Mouse (Mus musculus) MEL (cell line): ENCODE measurements around the gene Atg5. TPM values are rescaled to one million over a fixed set of nuclear protein-coding genes. Genes with fewer than 3 reads are reported as not detected.

Source experiments
- DNase-seq: peaks from one replicate; pipeline ENCODE4 v3.0.0; 2011; ENCODE audit warnings: low read depth, low spot score
- H3K27ac ChIP-seq: 2 replicates; pipeline ENCODE4 v1.5.1; 2012; ENCODE audit warnings: low read depth, mild to moderate bottlenecking, control low read depth, low read length, moderate library complexity; ENCODE audit not compliant: control insufficient read depth
- H3K27me3 ChIP-seq, 2 experiments: fragments of 150-350 bp in 1 of 2; sonication (generic) in 1 of 2; 2 replicates each; pipeline ENCODE4 v1.6.1; 2012; ENCODE audit warnings: low read length in 2 of 2, mild to moderate bottlenecking in 2 of 2, improper control_type of control experiment in 1 of 2, moderate library complexity in 1 of 2; ENCODE audit not compliant: insufficient read depth in 2 of 2, control insufficient read depth in 1 of 2
- H3K36me3 ChIP-seq, 2 experiments: 2 replicates each; pipeline ENCODE4 v1.6.1; 2012 to 2014; ENCODE audit warnings: low read length in 2 of 2, improper control_type of control experiment in 1 of 2, inconsistent platforms in 1 of 2, mild to moderate bottlenecking in 1 of 2; ENCODE audit not compliant: insufficient read depth in 2 of 2, control insufficient read depth in 1 of 2
- H3K4me1 ChIP-seq, 2 experiments: fragments of 150-350 bp in 1 of 2; sonication (generic) in 1 of 2; 2 replicates each; pipeline ENCODE4 v1.6.1; 2012; ENCODE audit warnings: low read length in 2 of 2, improper control_type of control experiment in 1 of 2, mild to moderate bottlenecking in 1 of 2; ENCODE audit not compliant: insufficient read depth in 2 of 2, control insufficient read depth in 1 of 2
- H3K4me3 ChIP-seq, 2 experiments: fragments of 150-350 bp in 1 of 2; sonication (generic) in 1 of 2; 2 replicates each; pipeline ENCODE4 v1.5.1; 2012; ENCODE audit warnings: low read depth in 2 of 2, low read length in 2 of 2, mild to moderate bottlenecking in 2 of 2, moderate library complexity in 2 of 2, control low read depth in 1 of 2, improper control_type of control experiment in 1 of 2; ENCODE audit not compliant: control insufficient read depth in 1 of 2, insufficient read depth in 1 of 2
- H3K79me2 ChIP-seq: 2 replicates; pipeline ENCODE4 v1.6.1; 2012; ENCODE audit warnings: mild to moderate bottlenecking, low read length, moderate library complexity; ENCODE audit not compliant: control insufficient read depth, poor library complexity, insufficient read depth
- H3K9ac ChIP-seq: 2 replicates; pipeline ENCODE4 v1.6.1; 2012; ENCODE audit warnings: low read depth, mild to moderate bottlenecking, control low read depth, low read length, moderate library complexity; ENCODE audit not compliant: control insufficient read depth, poor library complexity, severe bottlenecking
- H3K9me3 ChIP-seq: fragments of 150-350 bp; sonication (generic); replicated peaks from 2 replicates; pipeline ENCODE4 v1.6.1; 2012; ENCODE audit warnings: mild to moderate bottlenecking, low read length, improper control_type of control experiment, moderate library complexity; ENCODE audit not compliant: insufficient read depth
- BHLHE40 ChIP-seq: IDR thresholded peaks from 2 replicates; pipeline ENCODE4 v1.6.1; 2012; ENCODE audit warnings: low read depth, mild to moderate bottlenecking, inconsistent platforms, low read length, improper control_type of control experiment, borderline replicate concordance
- CHD2 ChIP-seq: IDR thresholded peaks from 2 replicates; pipeline ENCODE4 v1.6.1; 2011; ENCODE audit warnings: low read length, improper control_type of control experiment
- E2F4 ChIP-seq: IDR thresholded peaks from 2 replicates; pipeline ENCODE4 v1.6.1; 2011; ENCODE audit warnings: low read depth, low read length, improper control_type of control experiment, borderline replicate concordance
- ELF1 ChIP-seq: IDR thresholded peaks from 2 replicates; pipeline ENCODE4 v1.6.1; 2014; ENCODE audit warnings: low read depth, mild to moderate bottlenecking, inconsistent platforms, low read length, improper control_type of control experiment, moderate library complexity
- EP300 ChIP-seq, 2 experiments: IDR thresholded peaks; 2 replicates each; pipeline ENCODE4 v1.6.1; 2011; ENCODE audit warnings: improper control_type of control experiment in 2 of 2, low read length in 2 of 2, low read depth in 1 of 2, mild to moderate bottlenecking in 1 of 2
- GABPA ChIP-seq: IDR thresholded peaks from 2 replicates; pipeline ENCODE4 v1.6.1; 2012; ENCODE audit warnings: low read depth, mild to moderate bottlenecking, inconsistent platforms, low read length, improper control_type of control experiment, moderate library complexity
- GATA1 ChIP-seq: IDR thresholded peaks from 2 replicates; pipeline ENCODE4 v1.6.1; 2011; ENCODE audit warnings: low read depth, low read length, improper control_type of control experiment
- HCFC1 ChIP-seq: IDR thresholded peaks from 2 replicates; pipeline ENCODE4 v1.6.1; 2012; ENCODE audit warnings: low read depth, mild to moderate bottlenecking, inconsistent platforms, low read length, improper control_type of control experiment, moderate library complexity
- JUND ChIP-seq: IDR thresholded peaks from 2 replicates; pipeline ENCODE4 v1.6.1; 2011; ENCODE audit warnings: low read depth, mild to moderate bottlenecking, improper control_type of control experiment, low read length
- KAT2A ChIP-seq: conservative IDR thresholded peaks from 2 replicates; pipeline ENCODE4 v1.6.1; 2012; ENCODE audit warnings: low read depth, low read length, improper control_type of control experiment, inconsistent platforms
- MAFK ChIP-seq: IDR thresholded peaks from 2 replicates; pipeline ENCODE4 v1.6.1; 2011; ENCODE audit warnings: low read depth, mild to moderate bottlenecking, low read length, improper control_type of control experiment, borderline replicate concordance
- MAX ChIP-seq: IDR thresholded peaks from 2 replicates; pipeline ENCODE4 v1.6.1; 2011; ENCODE audit warnings: low read length, improper control_type of control experiment
- MAZ ChIP-seq: IDR thresholded peaks from 2 replicates; pipeline ENCODE4 v1.6.1; 2012; ENCODE audit warnings: low read depth, mild to moderate bottlenecking, inconsistent platforms, low read length, improper control_type of control experiment
- MEF2A ChIP-seq: IDR thresholded peaks from 2 replicates; pipeline ENCODE4 v1.6.1; 2014; ENCODE audit warnings: low read depth, mild to moderate bottlenecking, inconsistent platforms, low read length, improper control_type of control experiment; ENCODE audit not compliant: poor library complexity, insufficient replicate concordance, severe bottlenecking; ENCODE audit errors: extremely low read depth
- MXI1 ChIP-seq: IDR thresholded peaks from 2 replicates; pipeline ENCODE4 v1.6.1; 2011; ENCODE audit warnings: mild to moderate bottlenecking, low read depth, low read length, improper control_type of control experiment
- MYB ChIP-seq: IDR thresholded peaks from 2 replicates; pipeline ENCODE4 v1.6.1; 2011; ENCODE audit warnings: mild to moderate bottlenecking, low read depth, low read length, improper control_type of control experiment
- MYC ChIP-seq: IDR thresholded peaks from 2 replicates; pipeline ENCODE4 v1.6.1; 2011; ENCODE audit warnings: low read depth, mild to moderate bottlenecking, low read length, improper control_type of control experiment, moderate library complexity
- NELFE ChIP-seq: IDR thresholded peaks from 2 replicates; pipeline ENCODE4 v1.6.1; 2011; ENCODE audit warnings: low read depth, low read length, improper control_type of control experiment
- POLR2A ChIP-seq, 2 experiments: IDR thresholded peaks; 2 replicates each; pipeline ENCODE4 v1.6.1; 2011 to 2012; ENCODE audit warnings: low read length in 2 of 2, mild to moderate bottlenecking in 2 of 2, control low read depth in 1 of 2, improper control_type of control experiment in 1 of 2, low read depth in 1 of 2, moderate library complexity in 1 of 2; ENCODE audit not compliant: control insufficient read depth in 1 of 2, insufficient read depth in 1 of 2, poor library complexity in 1 of 2
- POLR2AphosphoS2 ChIP-seq: IDR thresholded peaks from 2 replicates; pipeline ENCODE4 v1.6.1; 2011; ENCODE audit warnings: low read length, improper control_type of control experiment
- POLR2AphosphoS5 ChIP-seq: IDR thresholded peaks from 2 replicates; pipeline ENCODE4 v1.6.1; 2012; ENCODE audit warnings: low read depth, borderline replicate concordance, mild to moderate bottlenecking, inconsistent platforms, low read length, moderate library complexity, mixed read lengths
- RAD21 ChIP-seq: IDR thresholded peaks from 2 replicates; pipeline ENCODE4 v1.6.1; 2011; ENCODE audit warnings: mild to moderate bottlenecking, low read depth, low read length, improper control_type of control experiment
- SIN3A ChIP-seq: IDR thresholded peaks from 2 replicates; pipeline ENCODE4 v1.6.1; 2012; ENCODE audit warnings: low read length, improper control_type of control experiment, inconsistent platforms
- TCF12 ChIP-seq: IDR thresholded peaks from 2 replicates; pipeline ENCODE4 v1.6.1; 2014; ENCODE audit warnings: low read depth, mild to moderate bottlenecking, inconsistent platforms, low read length, improper control_type of control experiment, moderate library complexity
- USF2 ChIP-seq, 2 experiments: IDR thresholded peaks; 2 replicates each; pipeline ENCODE4 v1.6.1; 2011 to 2012; ENCODE audit warnings: improper control_type of control experiment in 2 of 2, low read length in 2 of 2, borderline replicate concordance in 1 of 2, inconsistent platforms in 1 of 2, low read depth in 1 of 2, mild to moderate bottlenecking in 1 of 2; ENCODE audit not compliant: insufficient read depth in 1 of 2
- ZKSCAN1 ChIP-seq: IDR thresholded peaks from 2 replicates; pipeline ENCODE4 v1.6.1; 2012; ENCODE audit warnings: low read depth, mild to moderate bottlenecking, inconsistent platforms, low read length, improper control_type of control experiment, moderate library complexity
- ZNF384 ChIP-seq: IDR thresholded peaks from 2 replicates; pipeline ENCODE4 v1.6.1; 2012; ENCODE audit warnings: low read depth, mild to moderate bottlenecking, inconsistent platforms, low read length, improper control_type of control experiment
- polyA plus RNA-seq, 2 experiments: library from polyadenylated mRNA; stranded (reverse) in 1 of 2; unstranded in 1 of 2; fragments of >175 nt in 1 of 2; fragments of >200 nt in 1 of 2; gene quantifications; 2 replicates each; pipeline versions ENCODE4 v1.2.1 to v1.2.4; 2012; ENCODE audit warnings: low replicate concordance in 2 of 2, low read depth in 1 of 2; ENCODE audit not compliant: insufficient read length in 2 of 2, insufficient read depth in 1 of 2, missing spikeins in 1 of 2
- total RNA-seq: library from RNA; depleted of rRNA; stranded (reverse); fragments of 300-350 nt; gene quantifications from 2 replicates; pipeline ENCODE4 v1.2.3, GENCODE M21; 2012

Gene Atg5
- total and polyA plus RNA-seq, 3 experiments: 28.8 to 30.2 TPM; not detected in 1

GRCm38 (mm10) chr10:44366186-44366585 lies 98.0 kb downstream of the Atg5 start:
- Histone ChIP-seq H3K36me3 (no peaks in the 10 kb centered on the region; a peak in 1 of 4 replicates), H3K9me3 (no peaks in the 10 kb centered on the region), H3K79me2 (no peaks in the 10 kb centered on the region), H3K9ac (no peak overlapping the region), H3K27me3 (no peaks in the 10 kb centered on the region), H3K4me3 (no peak overlapping the region), H3K27ac (no peak overlapping the region), H3K4me1 (no peaks in the 10 kb centered on the region)
- no peak for TF ChIP-seq USF2 (IDR thresholded peaks at IDR 0.05; ENCODE audit: borderline replicate concordance in 1 of 2, insufficient read depth in 1 of 2, low read depth in 1 of 2, low read length in 2 of 2)
- no peak for TF ChIP-seq MAFK
- no peak for TF ChIP-seq POLR2A (IDR thresholded peaks at IDR 0.05; ENCODE audit: control insufficient read depth in 1 of 2, insufficient read depth in 1 of 2, low read depth in 1 of 2, low read length in 2 of 2, poor library complexity in 1 of 2)
- TF ChIP-seq ZKSCAN1: no peak
- TF ChIP-seq TCF12: no peak
- TF ChIP-seq BHLHE40: no peak
- no peak for TF ChIP-seq SIN3A
- no peak for TF ChIP-seq KAT2A
- TF ChIP-seq MXI1: no peak
- no peak for TF ChIP-seq POLR2AphosphoS5
- TF ChIP-seq RAD21: no peak
- TF ChIP-seq HCFC1: no peak
- TF ChIP-seq ZNF384: no peak
- TF ChIP-seq ELF1: no peak
- no peak for TF ChIP-seq MYC
- no peak for TF ChIP-seq GATA1
- no peak for DNase-seq

GRCm38 (mm10) chr10:44367043-44367442 lies 98.9 kb downstream of the Atg5 start:
- no peaks in the 10 kb centered on the region for H3K9me3 ChIP-seq
- DNase-seq: no peak
- TF ChIP-seq EP300 (IDR thresholded peaks at IDR 0.05; ENCODE audit: low read depth in 1 of 2, low read length in 2 of 2): no peak
- no peak for TF ChIP-seq MAFK
- no peak for TF ChIP-seq MAX
- TF ChIP-seq BHLHE40: no peak
- no peak for TF ChIP-seq MYB
- no peak for TF ChIP-seq USF2 (IDR thresholded peaks at IDR 0.05; ENCODE audit: borderline replicate concordance in 1 of 2, insufficient read depth in 1 of 2, low read depth in 1 of 2, low read length in 2 of 2)
- no peak for TF ChIP-seq GABPA
- TF ChIP-seq CHD2: no peak
- TF ChIP-seq E2F4: no peak
- no peak for TF ChIP-seq ELF1
- TF ChIP-seq POLR2AphosphoS2: no peak
- TF ChIP-seq MEF2A: no peak
- TF ChIP-seq HCFC1: no peak
- TF ChIP-seq JUND: no peak
- TF ChIP-seq POLR2A (IDR thresholded peaks at IDR 0.05; ENCODE audit: control insufficient read depth in 1 of 2, insufficient read depth in 1 of 2, low read depth in 1 of 2, low read length in 2 of 2, poor library complexity in 1 of 2): no peak
- no peak for TF ChIP-seq KAT2A
- TF ChIP-seq RAD21: no peak
- no peak for TF ChIP-seq NELFE
- no peak for TF ChIP-seq MAZ
- TF ChIP-seq, all 39 proteins: peak for 0
- H3K36me3 ChIP-seq: peaks cover 0 to 1% of the 10 kb centered on the region in 2 experiments; a peak in 3 of 4 replicates
- no peak overlapping the region for H3K27ac ChIP-seq
- no peaks in the 10 kb centered on the region for H3K27me3 ChIP-seq
- H3K79me2 ChIP-seq: no peaks in the 10 kb centered on the region
- peaks cover 2 to 3% of the 10 kb centered on the region in 2 experiments; a peak in 3 of 4 replicates for H3K4me1 ChIP-seq
- no peak overlapping the region for H3K4me3 ChIP-seq
- no peak overlapping the region for H3K9ac ChIP-seq
